Mouse (Mus musculus) embryonic facial prominence, embryonic 13.5 days (tissue): ENCODE measurements at regions not wholly inside any gene's neighbourhood (a gene's known extent, or its start where the extent isn't known, plus 50 kb on each side); places are given as distances from the start of the nearest gene placed in this dataset.
A peak's percentile ranks its signal among the peaks of the same experiment; 100 is the strongest.

Experiments used
- ATAC-seq: fragments of 200-750 bp; cut with Nextera tagmentation; 2 replicates; pipeline ENCODE4 v1.8.0; 2017; ENCODE audit warnings: low read depth; ENCODE audit not compliant: insufficient number of reproducible peaks, insufficient read depth, low FRiP score, low TSS enrichment
- H3K27ac ChIP-seq: fragments of 300-500 bp; sonication (generic); 2 replicates; pipeline ENCODE4 v1.5.1; 2015; ENCODE audit warnings: moderate library complexity, mild to moderate bottlenecking, inconsistent platforms
- H3K27me3 ChIP-seq: fragments of 300-500 bp; sonication (generic); 2 replicates; pipeline ENCODE4 v1.6.1; 2015; ENCODE audit warnings: mild to moderate bottlenecking, inconsistent platforms
- H3K36me3 ChIP-seq: fragments of 300-500 bp; sonication (generic); 2 replicates; pipeline ENCODE4 v1.6.1; 2015; ENCODE audit warnings: mild to moderate bottlenecking, inconsistent platforms
- H3K4me1 ChIP-seq: fragments of 300-500 bp; sonication (generic); 2 replicates; pipeline ENCODE4 v1.6.1; 2015; ENCODE audit warnings: inconsistent platforms
- H3K4me2 ChIP-seq: fragments of 300-500 bp; sonication (generic); 2 replicates; pipeline ENCODE4 v1.6.1; 2015; ENCODE audit warnings: moderate library complexity, mild to moderate bottlenecking, inconsistent platforms
- H3K4me3 ChIP-seq: fragments of 300-500 bp; sonication (generic); 2 replicates; pipeline ENCODE4 v1.5.1; 2015; ENCODE audit warnings: mild to moderate bottlenecking, inconsistent platforms
- H3K9ac ChIP-seq: fragments of 300-500 bp; sonication (generic); 2 replicates; pipeline ENCODE4 v1.6.1; 2015; ENCODE audit warnings: mild to moderate bottlenecking, inconsistent platforms
- H3K9me3 ChIP-seq: fragments of 300-500 bp; sonication (generic); 2 replicates; pipeline ENCODE4 v1.6.1; 2016; ENCODE audit warnings: inconsistent platforms
- WGBS: fragments of 180-500 bp; shearing (Covaris S2); methylation state at CpG from one replicate; pipeline ENCODE4 v1.1.7; 2015; ENCODE audit warnings: mixed read lengths; 5-methylcytosine and 5-hydroxymethylcytosine counted together

DNA sequence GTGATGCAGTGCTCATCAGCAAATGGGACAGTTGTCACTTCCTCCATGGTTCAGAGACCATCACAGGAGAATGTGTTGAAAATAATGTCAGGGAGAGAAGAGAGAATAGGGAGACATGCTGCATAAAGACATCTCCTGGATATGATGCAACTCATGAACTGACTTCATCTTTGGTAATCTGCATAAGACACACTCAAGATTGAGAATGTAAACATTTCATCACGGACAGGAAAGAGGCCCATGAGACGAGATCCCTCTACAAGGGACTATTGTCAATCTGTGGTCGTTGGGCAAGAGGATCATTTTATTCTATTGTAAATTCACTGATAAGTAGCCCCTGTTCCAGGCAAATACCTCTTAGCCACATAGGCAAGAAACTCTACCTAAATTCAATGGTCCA, 273.6 kb downstream of the Gm11361 start:
- Histone ChIP-seq H3K4me3 (no peak overlapping the region), H3K27me3 (no peaks in the 10 kb centered on the region), H3K36me3 (peaks cover 14% of the 10 kb centered on the region), H3K9me3 (no peaks in the 10 kb centered on the region; the same call in 1 of the 2 replicates), H3K4me1 (peaks cover 22% of the 10 kb centered on the region), H3K9ac (no peak overlapping the region), H3K27ac (no peak overlapping the region), H3K4me2 (no peak overlapping the region)
- no peak for ATAC-seq
- 82% methylated on average over 3 of the region's 3 CpGs for WGBS

DNA sequence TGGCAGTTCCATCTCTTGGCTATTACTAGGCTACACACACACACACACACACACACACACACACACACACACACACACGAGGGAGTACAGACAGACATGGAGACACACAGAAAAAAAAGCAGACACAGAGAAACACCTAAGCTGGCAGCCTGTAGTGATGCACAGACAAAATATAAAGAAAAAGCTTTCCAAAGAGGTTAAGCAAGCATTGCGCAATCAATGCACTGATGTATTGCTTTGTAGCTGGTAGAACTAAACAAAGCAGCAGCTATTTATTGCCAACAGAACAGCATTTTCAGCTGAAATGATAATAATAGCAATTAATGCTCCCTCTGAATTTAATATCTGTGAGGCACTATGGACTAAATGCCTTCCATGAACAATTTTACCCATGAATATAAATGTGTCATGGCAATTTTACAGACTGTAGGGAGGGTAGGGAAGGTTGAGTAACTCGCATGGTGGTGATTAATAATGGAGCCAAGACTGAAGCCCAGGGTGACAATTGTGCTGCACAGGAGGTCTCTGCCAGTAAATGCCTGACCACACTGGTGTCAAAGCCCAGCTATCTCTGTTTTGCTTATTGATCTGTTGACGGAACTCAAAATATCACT, 271.7 kb downstream of the Gm11361 start:
- Histone ChIP-seq H3K4me3 (no peak overlapping the region), H3K4me1 (peaks cover 13% of the 10 kb centered on the region), H3K36me3 (peaks cover 14% of the 10 kb centered on the region), H3K27me3 (no peaks in the 10 kb centered on the region), H3K4me2 (no peak overlapping the region), H3K9me3 (no peaks in the 10 kb centered on the region; the same call in 1 of the 2 replicates), H3K9ac (no peak overlapping the region), H3K27ac (no peak overlapping the region)
- 90% methylated on average over 4 of the region's 4 CpGs for WGBS
- ATAC-seq: no peak

DNA sequence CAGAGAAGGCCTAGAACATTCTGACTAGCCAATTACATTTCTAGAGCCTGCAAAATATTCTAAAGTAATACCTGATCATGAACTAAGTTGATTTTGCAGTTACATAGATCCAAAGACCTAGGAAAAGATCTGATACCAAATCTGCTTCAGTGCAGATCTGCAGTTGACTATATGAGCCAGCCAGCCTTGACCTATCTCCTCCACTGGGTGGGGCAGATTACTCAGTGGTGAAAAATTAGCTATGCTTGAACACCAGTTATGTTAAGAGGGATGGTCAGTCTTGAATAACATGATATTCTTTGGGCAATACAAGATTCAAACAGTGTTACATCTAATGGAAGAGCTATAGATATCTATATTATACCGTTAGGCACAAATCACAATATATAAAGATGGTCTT, 269.0 kb downstream of the Gm11361 start:
- H3K4me3 ChIP-seq: no peak overlapping the region
- H3K36me3 ChIP-seq: peaks cover 13% of the 10 kb centered on the region
- no peak overlapping the region for H3K4me2 ChIP-seq
- no peaks in the 10 kb centered on the region for H3K27me3 ChIP-seq
- H3K9ac ChIP-seq: no peak overlapping the region
- ATAC-seq: no peak
- H3K9me3 ChIP-seq: no peaks in the 10 kb centered on the region; the same call in 1 of the 2 replicates
- WGBS: 90% methylated on average over 1 of the region's 1 CpGs
- H3K27ac ChIP-seq: no peak overlapping the region
- H3K4me1 ChIP-seq: peaks cover 9% of the 10 kb centered on the region

DNA sequence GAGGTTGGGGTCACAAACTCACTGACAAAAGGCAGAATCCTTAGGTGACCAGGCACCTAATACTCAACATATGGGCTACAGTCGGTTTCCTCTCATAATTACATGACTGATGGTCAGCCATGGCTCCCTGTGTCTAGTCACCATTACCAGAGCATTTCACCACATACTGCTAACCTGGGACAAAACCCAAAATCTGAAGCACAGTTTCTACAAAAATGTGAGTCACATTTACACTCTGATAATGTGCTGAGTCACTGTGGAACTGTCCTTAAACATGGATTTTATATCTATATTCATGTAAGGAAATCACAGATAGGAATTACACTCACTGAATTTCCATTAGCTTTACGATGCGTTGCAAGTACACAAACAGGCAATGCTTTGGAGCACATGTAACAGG, 267.1 kb downstream of the Gm11361 start:
- Histone ChIP-seq H3K4me1 (peaks cover 22% of the 10 kb centered on the region), H3K9me3 (no peaks in the 10 kb centered on the region), H3K36me3 (no peaks in the 10 kb centered on the region; the same call in 1 of the 2 replicates), H3K4me2 (no peak overlapping the region), H3K27ac (no peak overlapping the region), H3K27me3 (no peaks in the 10 kb centered on the region), H3K9ac (no peak overlapping the region), H3K4me3 (no peak overlapping the region)
- 89% methylated on average over 3 of the region's 3 CpGs for WGBS
- no peak for ATAC-seq

DNA sequence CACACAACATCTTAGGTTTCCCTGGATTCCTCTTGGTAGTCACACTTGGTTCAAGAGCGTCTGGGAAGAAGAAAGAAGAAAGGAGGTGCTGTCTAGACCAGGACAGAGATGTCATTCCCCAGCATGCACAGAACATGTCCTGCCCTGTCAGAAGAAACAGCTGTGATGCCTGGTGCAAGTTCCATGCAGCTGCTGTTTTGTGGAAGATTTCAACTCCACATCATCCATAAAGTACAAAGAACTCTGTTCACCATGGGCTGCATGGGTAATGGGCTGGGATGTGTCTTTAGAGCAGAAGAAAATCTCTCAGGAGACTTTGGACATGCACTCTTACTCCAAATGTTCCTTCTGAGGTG, 262.8 kb downstream of the Gm11361 start:
- WGBS: 65% methylated on average over 1 of the region's 1 CpGs
- Histone ChIP-seq H3K4me1 (peaks cover 28% of the 10 kb centered on the region), H3K27me3 (no peaks in the 10 kb centered on the region), H3K9me3 (no peaks in the 10 kb centered on the region), H3K9ac (no peak overlapping the region), H3K36me3 (peaks cover 4% of the 10 kb centered on the region; the same call in 1 of the 2 replicates), H3K27ac (no peak overlapping the region), H3K4me2 (no peak overlapping the region), H3K4me3 (no peak overlapping the region)
- no peak for ATAC-seq

DNA sequence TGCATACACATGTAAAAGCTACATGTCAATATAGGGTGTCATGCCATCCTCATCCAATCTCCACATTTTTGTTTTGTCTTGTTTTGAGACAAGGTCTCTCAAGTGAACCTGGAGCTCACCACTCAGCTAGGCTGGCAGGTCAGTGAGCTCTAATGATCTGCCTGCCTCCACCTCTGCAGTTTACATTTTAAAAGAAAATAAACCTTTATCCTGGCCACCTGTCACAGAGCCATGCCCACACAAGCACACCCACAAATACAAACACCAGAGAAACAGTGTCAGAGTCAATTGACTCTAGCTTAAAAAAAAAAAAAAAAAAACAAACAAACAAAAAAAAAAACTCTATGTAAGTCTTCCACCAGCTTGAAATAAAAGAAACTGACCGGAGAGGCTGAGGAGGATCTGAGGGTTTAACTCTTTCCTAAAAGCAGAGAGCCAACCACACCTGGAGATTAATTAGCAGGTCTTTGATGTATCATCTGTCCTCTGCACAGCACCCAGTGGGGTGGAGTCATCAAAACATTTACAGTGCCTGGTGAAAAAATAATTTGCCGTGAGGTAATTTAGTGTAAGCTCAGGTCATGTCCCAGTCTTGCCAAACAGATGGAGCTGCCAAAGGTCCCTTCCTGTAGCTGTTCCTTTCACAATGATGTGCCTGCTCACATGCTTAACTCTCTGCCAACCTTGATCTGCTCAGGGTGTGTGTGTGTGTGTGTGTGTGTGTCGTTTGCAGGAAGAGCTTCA, 262.2 kb downstream of the Gm11361 start:
- WGBS: 57% methylated on average over 3 of the region's 3 CpGs
- peaks cover 4% of the 10 kb centered on the region; the same call in 1 of the 2 replicates for H3K36me3 ChIP-seq
- H3K9ac ChIP-seq: no peak overlapping the region
- H3K9me3 ChIP-seq: no peaks in the 10 kb centered on the region
- no peak for ATAC-seq
- H3K27me3 ChIP-seq: no peaks in the 10 kb centered on the region
- H3K4me2 ChIP-seq: no peak overlapping the region
- H3K4me3 ChIP-seq: no peak overlapping the region
- no peak overlapping the region for H3K27ac ChIP-seq
- peaks cover 28% of the 10 kb centered on the region for H3K4me1 ChIP-seq

DNA sequence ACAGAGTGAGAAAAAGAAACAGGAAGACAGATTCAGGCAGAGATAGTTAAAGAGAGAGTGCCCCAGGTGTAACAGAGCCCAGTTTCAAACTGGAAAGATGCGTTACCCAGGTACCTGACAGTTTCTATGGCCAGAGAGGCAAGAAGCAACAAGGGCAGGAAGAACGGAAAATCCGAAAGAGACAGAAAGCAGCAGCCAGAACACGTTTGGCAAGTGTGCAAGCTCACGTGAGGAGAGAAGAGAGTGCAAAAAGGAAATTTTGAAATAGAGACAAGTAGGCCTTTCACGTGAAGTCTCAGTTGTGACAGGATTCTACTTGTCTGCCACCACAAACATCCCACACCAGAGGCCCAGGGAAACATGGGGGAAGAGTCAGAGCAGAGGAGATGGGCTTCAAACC, 259.8 kb downstream of the Gm11361 start:
- Histone ChIP-seq H3K27ac (peak overlapping the region; percentile 51), H3K4me3 (no peak overlapping the region), H3K4me1 (peaks cover 20% of the 10 kb centered on the region), H3K9ac (no peak overlapping the region), H3K27me3 (no peaks in the 10 kb centered on the region), H3K36me3 (peaks cover 4% of the 10 kb centered on the region; the same call in 1 of the 2 replicates), H3K9me3 (no peaks in the 10 kb centered on the region), H3K4me2 (no peak overlapping the region)
- ATAC-seq: no peak
- 59% methylated on average over 6 of the region's 6 CpGs for WGBS

DNA sequence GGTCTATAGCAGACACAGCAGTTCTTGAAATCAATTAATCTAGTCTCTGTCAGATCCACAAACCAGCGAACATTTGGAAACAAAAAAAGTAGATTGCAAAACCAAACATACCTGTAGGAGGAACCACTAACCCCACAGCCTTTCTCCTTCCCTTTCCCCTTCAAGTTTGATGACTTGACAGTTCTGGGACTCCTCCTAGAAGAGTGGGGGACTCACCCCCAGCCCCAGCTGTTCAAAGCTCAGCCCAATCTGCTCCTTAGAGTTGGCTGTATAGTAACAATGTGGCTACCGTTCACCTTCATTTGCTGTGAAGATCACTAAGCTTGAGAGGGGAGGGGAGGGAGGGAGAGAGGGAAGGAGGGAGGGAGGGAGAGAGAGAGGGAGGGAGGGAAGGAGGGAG, 259.3 kb downstream of the Gm11361 start:
- H3K4me3 ChIP-seq: no peak overlapping the region
- 67% methylated on average over 2 of the region's 2 CpGs for WGBS
- peaks cover 4% of the 10 kb centered on the region; the same call in 1 of the 2 replicates for H3K36me3 ChIP-seq
- H3K4me2 ChIP-seq: no peak overlapping the region
- no peak overlapping the region for H3K9ac ChIP-seq
- H3K27me3 ChIP-seq: no peaks in the 10 kb centered on the region
- peaks cover 19% of the 10 kb centered on the region for H3K4me1 ChIP-seq
- H3K9me3 ChIP-seq: no peaks in the 10 kb centered on the region
- H3K27ac ChIP-seq: no peak overlapping the region
- no peak for ATAC-seq

DNA sequence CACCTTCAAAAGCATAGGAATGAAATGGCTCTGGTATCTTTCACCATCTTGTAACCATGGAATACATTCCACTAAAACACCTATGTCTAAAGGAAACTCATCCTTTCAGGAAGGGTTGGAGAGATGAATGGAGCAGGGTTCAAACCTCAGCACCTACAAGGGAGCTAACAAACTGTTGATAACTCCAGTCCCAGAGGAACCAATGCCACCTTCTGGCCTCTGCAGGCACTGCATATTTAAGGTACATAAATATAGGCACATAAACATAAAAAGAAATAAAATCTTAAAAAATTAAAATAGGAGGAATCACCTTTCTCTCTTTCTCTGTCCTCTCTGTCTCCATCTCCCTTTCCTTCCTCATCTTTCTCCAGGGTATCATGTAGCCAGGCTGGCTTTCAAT, 256.9 kb downstream of the Gm11361 start:
- Histone ChIP-seq H3K9me3 (no peaks in the 10 kb centered on the region), H3K36me3 (peaks cover 4% of the 10 kb centered on the region; the same call in 1 of the 2 replicates), H3K27me3 (no peaks in the 10 kb centered on the region), H3K4me1 (peaks cover 6% of the 10 kb centered on the region; the same call in 1 of the 2 replicates), H3K27ac (no peak overlapping the region), H3K4me3 (no peak overlapping the region), H3K4me2 (no peak overlapping the region), H3K9ac (no peak overlapping the region)
- ATAC-seq: no peak

DNA sequence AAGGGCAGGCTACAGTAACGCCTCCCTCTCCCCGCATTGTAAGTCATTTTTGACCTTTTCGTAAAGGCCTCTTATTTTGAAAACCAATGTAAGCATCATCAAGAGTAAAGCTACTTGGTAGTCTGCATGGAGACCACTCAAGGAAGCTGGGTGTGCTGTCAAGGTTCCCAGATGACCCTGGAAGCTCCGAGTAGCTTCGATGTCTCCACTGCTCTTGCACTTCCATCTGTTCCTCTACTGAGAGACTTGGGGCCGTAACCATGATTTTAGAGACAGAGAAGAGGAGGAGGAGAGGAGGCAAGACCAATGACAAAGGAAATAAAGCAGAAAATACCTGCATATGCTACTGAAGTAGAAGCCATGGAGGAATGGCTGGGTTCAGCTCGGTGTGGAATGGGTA, 256.0 kb downstream of the Gm11361 start:
- Histone ChIP-seq H3K36me3 (0 out of 2 replicates have a peak, but pooled peaks cover under 1% of the 10 kb centered on the region), H3K27me3 (no peaks in the 10 kb centered on the region), H3K9me3 (no peaks in the 10 kb centered on the region), H3K27ac (no peak overlapping the region), H3K9ac (no peak overlapping the region), H3K4me2 (no peak overlapping the region), H3K4me1 (peaks cover 6% of the 10 kb centered on the region; the same call in 1 of the 2 replicates), H3K4me3 (no peak overlapping the region)
- ATAC-seq: no peak
- 92% methylated on average over 7 of the region's 7 CpGs for WGBS

DNA sequence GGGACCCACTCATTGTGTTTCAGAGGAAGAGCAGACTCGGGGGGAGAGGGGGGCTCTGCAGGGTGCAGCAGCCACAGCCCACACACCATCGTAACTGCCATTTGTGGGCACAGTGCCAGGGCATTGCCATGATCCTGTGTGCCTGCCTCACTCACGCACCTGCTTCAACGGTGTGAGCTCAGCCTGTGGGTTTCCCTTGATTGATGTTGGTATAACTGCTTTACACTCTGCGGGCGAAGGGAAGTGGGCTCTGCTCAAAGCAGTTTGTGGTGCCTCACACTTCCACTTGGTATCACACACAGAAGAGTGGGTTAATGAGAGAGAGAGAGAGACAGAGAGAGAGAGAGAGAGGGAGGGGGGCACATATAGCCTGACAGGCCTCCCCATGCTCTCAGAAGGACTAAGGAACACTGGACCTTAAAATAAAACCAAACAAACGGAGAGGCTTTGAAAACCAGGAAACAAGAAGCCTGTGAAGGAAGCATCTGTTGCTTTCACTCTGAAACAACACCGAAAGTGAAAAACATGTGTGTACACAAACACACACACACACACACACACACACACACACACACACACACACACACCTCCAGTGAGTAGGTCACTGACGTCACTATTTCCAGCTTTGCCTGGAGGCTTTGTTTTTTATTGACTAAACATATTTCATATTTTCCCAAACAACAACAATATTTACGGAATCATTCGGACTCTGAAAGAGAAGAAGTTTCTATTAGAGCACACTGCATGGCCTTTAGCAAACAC, 255.4 kb downstream of the Gm11361 start:
- H3K27ac ChIP-seq: 0 out of 2 replicates have a peak overlapping the region, but pooled peaks have one; percentile 12
- ATAC-seq: peak; percentile 52; the same call in 1 of the 2 replicates
- no peak overlapping the region for H3K4me2 ChIP-seq
- WGBS: 73% methylated on average over 11 of the region's 11 CpGs
- no peaks in the 10 kb centered on the region for H3K27me3 ChIP-seq
- no peak overlapping the region for H3K9ac ChIP-seq
- H3K36me3 ChIP-seq: no peaks in the 10 kb centered on the region
- H3K9me3 ChIP-seq: no peaks in the 10 kb centered on the region
- H3K4me1 ChIP-seq: peaks cover 8% of the 10 kb centered on the region
- H3K4me3 ChIP-seq: no peak overlapping the region
